Mouse (Mus musculus): ENCODE results near the gene Nop53.

DNA sequence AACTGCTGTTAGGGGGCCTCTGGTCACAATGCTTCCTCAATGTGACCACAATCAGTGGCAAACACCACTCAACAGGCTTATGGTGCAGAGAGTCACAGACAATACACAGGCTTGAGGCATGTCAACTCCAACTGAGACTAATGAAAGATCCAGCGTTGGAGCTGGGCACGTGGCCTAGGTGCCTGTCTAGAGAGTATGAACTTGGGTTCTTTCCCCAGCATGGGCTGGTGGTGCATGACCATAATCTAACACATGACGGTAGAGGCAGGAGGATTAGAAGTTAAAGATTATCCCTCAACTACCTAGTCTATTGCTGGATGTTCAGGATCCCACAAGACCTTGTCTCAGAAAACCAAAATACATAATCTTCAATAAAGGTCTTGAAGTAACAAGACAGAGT, 45.9 kb upstream of the Nop53 start:
- no peak for TF ChIP-seq CTCF (IDR thresholded peaks at IDR 0.05; ENCODE audit: low read depth, low read length)
- no peak for TF ChIP-seq POLR2AphosphoS5 (IDR thresholded peaks at IDR 0.05; ENCODE audit: insufficient replicate concordance, low read depth, low read length)

All from G1E (cell line).